Mouse (Mus musculus) megakaryocyte, embryonic 14.5 days (primary cell): ENCODE measurements around the gene Mia2. TPM values are rescaled to one million over a fixed set of nuclear protein-coding genes. Genes with fewer than 3 reads are reported as not detected.
"Not testable (repeated sequence)": the region's sequence is repeated elsewhere in the genome, so short reads cannot be mapped to it uniquely, and the experiment has no call there.

Experiments
- H3K27me3 ChIP-seq: replicated peaks from 2 replicates; pipeline ENCODE3; 2012; ENCODE audit warnings: inconsistent platforms
- H3K36me3 ChIP-seq: replicated peaks from 2 replicates; pipeline ENCODE3; 2012; ENCODE audit warnings: low read length, inconsistent platforms, mixed read lengths
- H3K4me1 ChIP-seq: 2 replicates; pipeline ENCODE4 v1.6.1; 2012; ENCODE audit warnings: inconsistent platforms
- H3K4me3 ChIP-seq: replicated peaks from 2 replicates; pipeline ENCODE3; 2012; ENCODE audit warnings: moderate library complexity, mild to moderate bottlenecking, inconsistent platforms
- H3K9me3 ChIP-seq: 2 replicates; pipeline ENCODE4 v1.6.1; 2012; ENCODE audit warnings: inconsistent platforms
- FLI1 ChIP-seq: IDR thresholded peaks from 2 replicates; pipeline ENCODE4 v1.6.1; 2012; ENCODE audit warnings: low read length, inconsistent platforms, mixed read lengths
- GATA1 ChIP-seq: IDR thresholded peaks from 3 replicates; pipeline ENCODE4 v1.6.1; 2012; ENCODE audit warnings: mixed read lengths, low read length, inconsistent platforms, borderline replicate concordance
- polyA plus RNA-seq: library from polyadenylated mRNA; stranded (reverse); fragments of >175 nt; gene quantifications from 2 replicates; pipeline ENCODE4 v1.2.3, GENCODE M21; 2012; ENCODE audit warnings: low replicate concordance; ENCODE audit not compliant: insufficient read depth

The Mia2 gene
- 12.8 and 26.3 TPM in 2 replicates for polyA plus RNA-seq

- H3K4me3 ChIP-seq, result no peak within 1 kb of the TSS
- no peak for TF ChIP-seq FLI1
- no peak for TF ChIP-seq GATA1
- H3K4me1 ChIP-seq, result no peaks in the 10 kb centered on the region
- 0 out of 2 replicates have a peak, but pooled peaks cover 3% of the 10 kb centered on the region for H3K9me3 ChIP-seq
- H3K36me3 ChIP-seq, result no peaks in the 10 kb centered on the region
- no peaks in the 10 kb centered on the region for H3K27me3 ChIP-seq
Observed at GRCm38 (mm10) chr12:59095104-59096025, at the start of gene Mia2. Gene Mia2 (plus strand): TSS chr12:59095799.

DNA sequence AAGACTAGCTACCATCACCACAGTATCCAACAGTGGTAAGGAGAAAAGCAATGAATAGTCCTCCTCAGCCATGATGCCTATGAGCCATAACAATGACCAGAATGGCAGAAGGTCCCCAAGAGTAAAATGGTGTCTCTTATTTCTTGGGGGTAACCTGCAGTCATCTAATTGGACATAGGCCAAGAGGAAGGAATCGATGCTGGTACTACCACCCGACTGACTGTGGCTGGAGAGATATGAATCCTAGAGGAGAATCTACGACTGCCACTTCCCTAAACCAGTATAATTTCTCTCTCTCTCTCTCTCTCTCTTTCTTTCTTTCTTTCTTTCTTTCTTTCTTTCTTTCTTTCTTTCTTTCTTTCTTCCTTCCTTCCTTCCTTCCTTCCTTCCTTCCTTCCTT, 43.1 kb upstream of the Mia2 start:
- peaks cover 79% of the 10 kb centered on the region for H3K36me3 ChIP-seq
- H3K4me3 ChIP-seq, result no peak overlapping the region
- H3K27me3 ChIP-seq, result no peaks in the 10 kb centered on the region
- no peaks in the 10 kb centered on the region for H3K9me3 ChIP-seq
- TF ChIP-seq GATA1 (no peak), FLI1 (no peak)
- H3K4me1 ChIP-seq, result peaks cover 67% of the 10 kb centered on the region

DNA sequence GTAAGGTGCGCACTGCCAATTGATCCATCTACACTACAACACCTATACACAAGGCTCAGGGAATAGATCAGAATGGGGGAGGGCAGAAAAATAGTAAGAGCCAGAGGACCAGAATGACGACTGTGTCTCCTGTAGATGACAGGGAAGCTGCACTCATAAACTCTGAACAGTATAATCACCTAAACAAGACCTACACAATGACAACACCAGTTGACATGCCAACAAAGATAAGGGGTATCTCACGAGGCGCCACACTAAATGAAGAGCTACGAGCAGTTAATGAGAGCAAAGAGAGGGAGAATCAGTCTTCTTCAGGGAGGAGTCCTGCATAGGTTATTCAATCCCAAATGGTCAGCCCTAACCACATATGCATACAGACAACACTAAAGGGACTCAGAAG, 42.4 kb upstream of the Mia2 start:
- peaks cover 78% of the 10 kb centered on the region for H3K36me3 ChIP-seq
- H3K27me3 ChIP-seq, result no peaks in the 10 kb centered on the region
- peaks cover 71% of the 10 kb centered on the region for H3K4me1 ChIP-seq
- H3K9me3 ChIP-seq, result no peaks in the 10 kb centered on the region
- no peak for TF ChIP-seq FLI1
- H3K4me3 ChIP-seq, result no peak overlapping the region

DNA sequence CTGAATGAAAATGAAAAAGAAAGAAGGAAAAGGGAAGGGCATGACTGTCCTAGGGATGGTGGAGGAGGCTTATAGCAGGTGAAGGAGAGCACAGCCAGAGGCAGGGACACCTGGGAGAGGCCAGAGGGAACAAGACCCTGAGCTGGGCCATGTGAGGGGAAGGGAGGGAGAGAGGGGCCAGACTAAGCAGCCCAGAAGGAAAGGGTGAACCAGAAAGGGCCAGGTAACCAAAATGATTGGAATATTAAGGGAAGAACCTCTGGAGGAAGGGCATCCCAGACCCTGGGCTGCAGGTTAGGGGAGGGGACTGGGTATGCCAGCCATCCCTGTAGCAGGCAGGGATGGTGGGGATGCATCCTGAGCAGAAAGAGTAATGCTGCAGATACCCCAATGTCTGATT, 41.6 kb upstream of the Mia2 start:
- H3K4me1 ChIP-seq, result peaks cover 73% of the 10 kb centered on the region
- no peak overlapping the region for H3K4me3 ChIP-seq
- H3K9me3 ChIP-seq, result no peaks in the 10 kb centered on the region
- peaks cover 78% of the 10 kb centered on the region for H3K36me3 ChIP-seq
- TF ChIP-seq GATA1 (no peak), FLI1 (no peak)
- H3K27me3 ChIP-seq, result no peaks in the 10 kb centered on the region

DNA sequence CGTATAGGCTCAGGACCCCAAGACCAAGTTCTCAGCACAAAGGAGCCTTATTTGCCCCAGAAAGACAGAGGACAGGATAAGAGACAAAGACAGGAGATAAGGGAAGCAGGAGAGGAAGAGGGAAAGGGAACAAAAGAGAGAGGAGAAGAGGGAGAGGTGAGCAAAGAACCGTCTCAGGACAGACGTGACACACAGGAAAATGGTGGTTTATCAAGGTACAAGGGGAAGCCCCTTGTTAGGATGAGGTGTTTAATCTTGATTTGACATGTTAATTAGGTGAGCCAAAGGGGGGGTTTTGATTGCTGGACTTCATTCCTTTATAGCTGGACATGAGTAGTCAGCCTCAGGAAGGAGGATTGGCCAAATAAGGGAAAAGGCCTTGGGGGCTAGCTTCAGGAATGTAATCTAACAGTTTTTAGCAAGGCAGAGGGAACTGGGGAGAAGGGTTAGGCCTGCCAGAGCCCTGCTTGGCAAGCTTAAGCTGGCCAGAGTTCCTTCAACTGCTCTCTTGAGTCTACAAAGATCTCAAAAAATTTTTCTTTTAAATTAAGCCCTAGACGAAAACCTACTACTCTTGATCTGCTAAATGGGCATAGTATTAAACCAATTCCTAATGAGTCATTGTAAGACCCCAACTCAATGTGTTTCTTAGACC, 40.3 kb upstream of the Mia2 start:
- Histone ChIP-seq H3K4me1 (peaks cover 76% of the 10 kb centered on the region), H3K36me3 (peaks cover 75% of the 10 kb centered on the region), H3K4me3 (no peak overlapping the region), H3K9me3 (no peaks in the 10 kb centered on the region), H3K27me3 (no peaks in the 10 kb centered on the region)
- TF ChIP-seq GATA1 (no peak), FLI1 (no peak)

GRCm38 (mm10) chr12:59056222-59056621, 39.4 kb upstream of the Mia2 start:
- Histone ChIP-seq H3K9me3 (no peaks in the 10 kb centered on the region), H3K4me1 (peaks cover 80% of the 10 kb centered on the region), H3K36me3 (peaks cover 68% of the 10 kb centered on the region), H3K27me3 (no peaks in the 10 kb centered on the region), H3K4me3 (no peak overlapping the region)
- TF ChIP-seq GATA1, result no peak
- no peak for TF ChIP-seq FLI1

DNA sequence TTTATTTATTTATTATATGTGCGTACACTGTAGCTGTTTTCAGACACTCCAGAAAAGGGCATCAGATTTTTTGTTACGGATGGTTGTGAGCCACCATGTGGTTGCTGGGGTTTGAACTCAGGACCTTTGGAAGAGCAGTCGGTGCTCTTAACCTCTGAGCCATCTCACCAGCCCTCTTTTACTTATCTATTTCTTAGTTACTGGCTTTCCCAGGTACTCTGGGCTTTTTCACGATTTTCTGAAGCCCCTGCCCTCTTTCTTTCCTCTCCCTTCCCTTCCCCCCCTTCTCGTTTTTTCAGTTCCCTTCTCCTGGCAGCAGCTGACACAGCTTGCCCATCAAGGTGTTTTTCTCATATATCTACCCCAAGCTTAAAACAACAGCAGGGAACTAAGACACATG, 37.4 kb upstream of the Mia2 start:
- not testable (repeated sequence) for H3K27me3 ChIP-seq, H3K9me3 ChIP-seq, H3K4me3 ChIP-seq
- Histone ChIP-seq H3K4me1 (peaks cover 65% of the 10 kb centered on the region), H3K36me3 (peaks cover 53% of the 10 kb centered on the region)

- H3K4me3 ChIP-seq, result peak overlapping the region; percentile 100
- peaks cover 37% of the 10 kb centered on the region for H3K36me3 ChIP-seq
- TF ChIP-seq FLI1 (no peak), GATA1 (no peak)
Observed at GRCm38 (mm10) chr12:59060322-59060721, 35.3 kb upstream of the Mia2 start.

DNA sequence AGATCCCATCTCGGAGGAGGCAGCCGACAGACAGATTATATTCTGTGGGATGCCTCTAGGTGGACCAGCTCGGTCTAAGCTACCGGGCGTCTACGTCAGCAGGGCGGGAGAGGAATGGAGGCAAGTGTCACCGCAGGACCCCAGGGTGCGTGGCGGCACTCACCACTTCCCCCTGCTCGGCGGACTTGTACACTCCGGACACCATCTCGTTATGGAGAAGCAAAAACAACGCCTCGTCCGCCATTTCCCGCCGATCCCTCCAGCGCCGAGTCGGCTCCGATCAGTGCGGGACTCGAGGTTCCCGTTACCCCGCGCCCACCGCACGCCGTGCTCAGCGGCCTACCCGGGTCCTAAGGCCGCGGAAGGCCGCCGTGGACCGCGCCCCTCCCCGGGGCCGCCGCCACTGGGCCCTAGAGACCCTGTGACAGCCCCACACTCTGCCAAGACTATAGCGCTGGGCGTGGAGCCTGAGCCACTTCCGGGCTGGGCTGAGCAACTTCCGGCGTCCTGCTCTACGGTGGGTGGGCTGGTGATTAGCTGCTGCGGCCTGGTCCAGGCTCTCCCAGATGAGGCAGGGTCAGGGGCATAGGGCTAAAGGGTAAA, 34.5 kb upstream of the Mia2 start, which contains the start of gene Trappc6b:
Trappc6b (minus strand) TSS at position 480 of the 603 bp plus-strand sequence.
- H3K4me3 ChIP-seq, result peak within 1 kb of the TSS; percentile 100
- H3K27me3 ChIP-seq, result no peaks in the 10 kb centered on the region
- TF ChIP-seq GATA1 (no peak), FLI1 (peak; percentile 76; the same call in 1 of the 2 replicates)
- H3K36me3 ChIP-seq, result peaks cover 31% of the 10 kb centered on the region
- H3K9me3 ChIP-seq, result no peaks in the 10 kb centered on the region
- peaks cover 40% of the 10 kb centered on the region for H3K4me1 ChIP-seq

More at GRCm38 (mm10) chr12:59060322-59060721, 35.3 kb upstream of the Mia2 start:
- Histone ChIP-seq H3K4me1 (peaks cover 46% of the 10 kb centered on the region), H3K27me3 (no peaks in the 10 kb centered on the region), H3K9me3 (no peaks in the 10 kb centered on the region)

GRCm38 (mm10) chr12:59064837-59065236, 30.8 kb upstream of the Mia2 start:
- peaks cover 26% of the 10 kb centered on the region for H3K4me1 ChIP-seq
- H3K9me3 ChIP-seq, result no peaks in the 10 kb centered on the region
- peaks cover 18% of the 10 kb centered on the region for H3K36me3 ChIP-seq
- TF ChIP-seq FLI1 (no peak), GATA1 (no peak)
- H3K4me3 ChIP-seq, result no peak overlapping the region
- H3K27me3 ChIP-seq, result no peaks in the 10 kb centered on the region
